Mouse (Mus musculus) midbrain, embryonic 14.5 days (tissue): ENCODE measurements around the gene Astn2. TPM values are rescaled to one million over a fixed set of nuclear protein-coding genes. Genes with fewer than 3 reads are reported as not detected.

Experiments
- ATAC-seq: fragments of 200-750 bp; cut with Nextera tagmentation; 2 replicates; pipeline ENCODE4 v1.8.0; 2017; ENCODE audit warnings: moderate number of reproducible peaks, moderate library complexity; ENCODE audit not compliant: low FRiP score, low TSS enrichment
- DNase-seq: peaks from one replicate; pipeline ENCODE4 v3.0.0-alpha.2; 2015
- H3K27ac ChIP-seq: fragments of 300-500 bp; sonication (generic); replicated peaks from 2 replicates; pipeline ENCODE4 v1.5.1; 2014; ENCODE audit warnings: mild to moderate bottlenecking, low read depth, low read length, moderate library complexity
- H3K27me3 ChIP-seq: fragments of 300-500 bp; sonication (generic); 2 replicates; pipeline ENCODE4 v1.6.1; 2014; ENCODE audit warnings: low read length, control low read depth, mixed read lengths; ENCODE audit not compliant: control insufficient read depth, insufficient read depth
- H3K36me3 ChIP-seq: fragments of 300-500 bp; sonication (generic); 2 replicates; pipeline ENCODE4 v1.6.1; 2014; ENCODE audit warnings: low read length, control low read depth; ENCODE audit not compliant: control insufficient read depth, insufficient read depth
- H3K4me1 ChIP-seq: fragments of 300-500 bp; sonication (generic); 2 replicates; pipeline ENCODE4 v1.6.1; 2014; ENCODE audit warnings: mild to moderate bottlenecking, antibody characterized with exemption, low read length, control low read depth; ENCODE audit not compliant: control insufficient read depth, insufficient read depth
- H3K4me2 ChIP-seq: fragments of 300-500 bp; sonication (generic); 2 replicates; pipeline ENCODE4 v1.6.1; 2014; ENCODE audit warnings: mild to moderate bottlenecking, low read length, moderate library complexity
- H3K4me3 ChIP-seq: fragments of 300-500 bp; sonication (generic); replicated peaks from 2 replicates; pipeline ENCODE4 v1.5.1; 2014; ENCODE audit warnings: low read depth, low read length
- H3K9ac ChIP-seq: fragments of 300-500 bp; sonication (generic); replicated peaks from 2 replicates; pipeline ENCODE4 v1.6.1; 2014; ENCODE audit warnings: mild to moderate bottlenecking, low read length, moderate library complexity
- H3K9me3 ChIP-seq: fragments of 300-500 bp; sonication (generic); 2 replicates; pipeline ENCODE4 v1.6.1; 2016; ENCODE audit warnings: low read length, control low read depth, mixed read lengths; ENCODE audit not compliant: control insufficient read depth
- WGBS: fragments of 180-500 bp; shearing (Covaris S2); extraction: QIAGEN DNeasy Blood & Tissue Kit; methylation state at CpG from one replicate; pipeline ENCODE4 v1.1.7; 2014; 5-methylcytosine and 5-hydroxymethylcytosine counted together
- polyA plus RNA-seq: library from polyadenylated mRNA; unstranded; fragments of >200 nt; fragmentation: Nextera tagmentation; extraction: Ambion mirVana; gene quantifications from 2 replicates; pipeline ENCODE4 v1.2.1, GENCODE M21; 2014

Astn2 gene
- polyA plus RNA-seq, 1 experiment from 2014 or later, result 4.4 TPM

DNA sequence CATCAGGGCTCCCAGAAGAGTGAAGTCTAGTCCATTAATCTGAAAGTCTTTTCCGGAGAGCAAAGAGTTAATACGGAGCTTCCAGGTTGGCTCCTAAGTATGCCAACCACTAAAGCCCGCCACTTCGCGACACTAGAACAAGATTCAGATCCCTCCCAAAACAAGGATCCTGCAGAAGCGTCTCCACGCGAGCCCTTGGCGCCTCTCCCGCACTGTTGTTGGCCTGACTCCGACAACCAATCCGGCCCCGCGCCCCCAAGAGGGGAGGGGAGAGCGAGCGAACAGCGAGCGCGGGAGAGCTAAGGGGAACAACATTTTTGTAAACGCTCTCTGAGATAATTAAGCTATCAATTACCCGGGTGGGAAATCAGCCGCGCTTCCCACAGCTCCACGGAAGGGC is 1.8 kb downstream of the Astn2 start:
- under 1% methylated on average over 24 of the region's 24 CpGs for WGBS
- Histone ChIP-seq H3K27me3 (no peaks in the 10 kb centered on the region; the same call in 1 of the 2 replicates), H3K4me3 (peak overlapping the region; percentile 79), H3K27ac (0 out of 2 replicates have a peak overlapping the region, but pooled peaks have one; percentile 20), H3K9ac (peak overlapping the region; percentile 92), H3K4me1 (peaks cover 13% of the 10 kb centered on the region; the same call in 1 of the 2 replicates), H3K36me3 (no peaks in the 10 kb centered on the region), H3K9me3 (no peaks in the 10 kb centered on the region), H3K4me2 (peak overlapping the region; percentile 88)
- ATAC-seq (0 out of 2 replicates have a peak, but pooled peaks have one; percentile 14), DNase-seq (peak; percentile 80)

DNA sequence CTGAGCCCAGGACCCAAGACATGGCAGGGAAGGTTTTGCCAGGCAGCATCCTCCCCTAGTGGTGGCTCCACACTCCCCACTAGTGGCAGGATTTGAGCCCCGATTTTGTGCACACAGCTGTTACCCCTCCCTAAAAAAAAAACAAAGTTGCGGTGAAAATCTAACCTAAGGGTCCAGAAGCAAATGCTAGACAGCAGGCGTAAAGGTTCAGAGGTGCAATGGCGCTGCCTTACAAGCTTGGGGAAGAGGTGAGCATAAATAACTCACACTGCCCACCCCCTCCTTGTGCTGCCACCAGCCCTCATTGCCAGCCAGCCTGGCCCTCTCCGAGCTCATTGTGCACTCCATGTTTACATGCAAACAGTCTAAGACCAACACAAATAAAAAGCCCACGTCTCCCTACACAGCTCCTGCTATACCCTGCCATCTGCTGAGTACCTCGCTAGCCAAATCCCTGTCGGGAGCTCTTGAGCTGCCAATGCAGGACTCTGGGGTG is 3.2 kb downstream of the Astn2 start:
- Histone ChIP-seq H3K4me2 (peak overlapping the region; percentile 88), H3K27ac (no peak overlapping the region), H3K36me3 (no peaks in the 10 kb centered on the region), H3K27me3 (no peaks in the 10 kb centered on the region; the same call in 1 of the 2 replicates), H3K4me1 (peaks cover 13% of the 10 kb centered on the region; the same call in 1 of the 2 replicates), H3K9ac (peak overlapping the region; percentile 46; the same call in 1 of the 2 replicates), H3K4me3 (peak overlapping the region; percentile 79), H3K9me3 (no peaks in the 10 kb centered on the region)
- ATAC-seq, result peak; percentile 21; the same call in 1 of the 2 replicates
- peak; percentile 80 for DNase-seq
- WGBS, result 19% methylated on average over 8 of the region's 8 CpGs

DNA sequence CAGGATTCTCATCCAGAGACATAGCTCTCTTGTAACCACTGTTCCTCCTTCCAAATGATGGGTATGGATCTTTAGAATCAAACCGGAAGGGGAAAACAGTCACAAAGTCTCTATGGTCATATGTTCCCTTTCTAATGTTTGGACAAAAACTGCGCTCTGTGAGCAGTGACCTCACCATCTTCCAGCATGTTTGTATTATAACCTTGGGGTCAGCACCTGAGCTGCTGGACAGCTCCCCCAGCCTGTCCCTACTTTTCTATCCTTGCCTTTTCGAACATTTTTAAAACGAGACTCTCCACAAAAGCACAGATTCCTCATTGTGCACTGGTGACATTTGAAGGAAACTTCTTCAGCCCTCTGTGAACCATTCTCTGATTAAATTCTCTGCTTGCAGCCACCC is 5.3 kb downstream of the Astn2 start:
- H3K4me1 ChIP-seq, result peaks cover 11% of the 10 kb centered on the region; the same call in 1 of the 2 replicates
- no peak overlapping the region for H3K9ac ChIP-seq
- H3K36me3 ChIP-seq, result no peaks in the 10 kb centered on the region
- H3K4me2 ChIP-seq, result no peak overlapping the region
- H3K27ac ChIP-seq, result no peak overlapping the region
- H3K27me3 ChIP-seq, result no peaks in the 10 kb centered on the region
- ATAC-seq (no peak), DNase-seq (no peak)
- H3K4me3 ChIP-seq, result no peak overlapping the region
- WGBS, result 66% methylated on average over 4 of the region's 4 CpGs
- no peaks in the 10 kb centered on the region for H3K9me3 ChIP-seq

DNA sequence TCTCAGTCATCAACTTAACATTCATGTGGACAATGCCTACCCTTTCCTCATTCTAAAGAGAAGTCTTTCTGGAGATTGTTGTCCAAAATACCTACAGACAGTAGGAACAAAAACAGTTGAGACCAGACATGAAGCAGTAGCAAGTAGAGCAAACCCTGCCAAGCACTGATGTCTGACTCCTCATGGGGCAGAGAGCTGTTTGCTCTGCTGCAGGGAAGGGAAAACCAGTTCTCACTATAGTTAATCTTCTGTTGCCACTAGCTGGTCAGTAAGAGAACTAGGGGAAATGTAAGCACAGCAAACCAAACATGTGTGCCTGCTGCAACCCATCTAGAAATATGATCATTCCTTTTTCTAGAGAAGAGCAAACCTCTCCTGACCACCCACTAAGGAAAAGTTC is 7.2 kb downstream of the Astn2 start:
- no peaks in the 10 kb centered on the region for H3K27me3 ChIP-seq
- no peaks in the 10 kb centered on the region for H3K9me3 ChIP-seq
- no peaks in the 10 kb centered on the region for H3K36me3 ChIP-seq
- no peak for ATAC-seq
- H3K9ac ChIP-seq, result no peak overlapping the region
- no peak for DNase-seq
- H3K4me2 ChIP-seq, result no peak overlapping the region
- H3K27ac ChIP-seq, result no peak overlapping the region
- H3K4me1 ChIP-seq, result peaks cover 7% of the 10 kb centered on the region; the same call in 1 of the 2 replicates
- H3K4me3 ChIP-seq, result no peak overlapping the region

DNA sequence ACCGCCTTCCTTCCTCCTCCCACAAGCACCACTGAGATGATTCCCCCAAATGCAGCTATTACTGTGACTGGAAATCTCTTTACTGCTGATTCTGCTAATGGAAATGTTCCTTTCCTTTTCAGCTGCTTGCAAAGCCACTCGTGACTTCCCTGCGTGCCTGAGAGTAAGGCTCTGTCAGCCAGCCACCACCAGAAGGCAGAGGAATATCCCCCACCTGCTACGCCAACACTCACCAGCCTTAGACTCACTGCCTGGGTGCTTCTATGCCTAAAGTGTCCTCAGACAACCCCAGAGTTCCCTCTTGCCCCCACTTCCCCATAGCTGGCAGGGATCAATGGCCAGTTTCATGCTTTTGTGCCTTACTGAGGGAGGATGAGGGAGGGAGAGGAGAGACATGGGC is 11.1 kb downstream of the Astn2 start:
- no peak overlapping the region for H3K4me3 ChIP-seq
- ATAC-seq (no peak), DNase-seq (no peak)
- no peak overlapping the region for H3K9ac ChIP-seq
- H3K4me2 ChIP-seq, result no peak overlapping the region
- 82% methylated on average over 4 of the region's 4 CpGs for WGBS
- no peaks in the 10 kb centered on the region for H3K27me3 ChIP-seq
- no peaks in the 10 kb centered on the region for H3K9me3 ChIP-seq
- no peaks in the 10 kb centered on the region for H3K36me3 ChIP-seq
- H3K4me1 ChIP-seq, result peaks cover 9% of the 10 kb centered on the region
- H3K27ac ChIP-seq, result no peak overlapping the region

DNA sequence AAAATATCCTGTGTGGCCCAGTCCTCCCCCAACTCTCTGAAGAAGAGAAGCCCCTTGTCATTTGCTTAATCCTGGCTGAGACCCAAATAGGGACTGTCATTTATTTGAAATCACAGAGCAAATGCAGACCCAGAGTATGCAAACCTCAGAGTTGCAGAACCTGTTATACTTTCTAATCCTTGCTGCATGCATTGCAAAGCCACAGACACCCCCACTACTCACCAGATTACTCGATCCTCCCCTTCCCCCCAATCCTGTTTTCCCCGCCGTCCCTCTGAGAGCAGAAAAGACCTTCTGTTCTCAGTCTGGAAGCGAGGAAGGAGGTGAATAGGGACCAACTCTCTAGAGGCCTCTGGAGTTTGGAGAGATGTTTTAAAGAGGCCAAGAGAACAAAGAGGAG is 13.9 kb downstream of the Astn2 start:
- H3K9ac ChIP-seq, result no peak overlapping the region
- H3K27me3 ChIP-seq, result no peaks in the 10 kb centered on the region
- ATAC-seq (no peak), DNase-seq (no peak)
- WGBS, result 9% methylated on average over 4 of the region's 4 CpGs
- no peaks in the 10 kb centered on the region for H3K9me3 ChIP-seq
- H3K4me1 ChIP-seq, result peaks cover 9% of the 10 kb centered on the region
- no peak overlapping the region for H3K27ac ChIP-seq
- H3K36me3 ChIP-seq, result no peaks in the 10 kb centered on the region
- no peak overlapping the region for H3K4me2 ChIP-seq
- no peak overlapping the region for H3K4me3 ChIP-seq

DNA sequence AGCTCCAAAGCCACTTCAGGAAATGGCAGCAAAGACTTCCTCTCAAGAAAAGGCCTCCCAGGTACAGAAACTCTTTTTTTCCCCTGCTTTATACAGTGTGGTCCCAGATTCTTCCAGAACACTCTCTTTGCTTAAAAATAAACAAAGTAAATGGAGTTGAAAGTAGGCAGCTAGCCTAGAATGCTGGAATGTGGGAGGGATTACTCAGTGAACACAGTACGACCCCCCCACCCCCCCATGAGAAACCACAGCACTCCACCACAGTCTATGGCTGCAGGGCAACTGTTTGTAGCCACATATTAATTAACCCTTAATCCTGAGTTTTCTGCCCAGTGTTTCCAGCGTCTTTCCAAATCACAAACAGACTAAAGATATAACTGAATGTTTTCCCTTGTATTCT is 25.8 kb downstream of the Astn2 start:
- Histone ChIP-seq H3K27me3 (no peaks in the 10 kb centered on the region), H3K9ac (no peak overlapping the region), H3K27ac (no peak overlapping the region), H3K9me3 (no peaks in the 10 kb centered on the region), H3K4me3 (no peak overlapping the region), H3K4me2 (no peak overlapping the region), H3K4me1 (0 out of 2 replicates have a peak, but pooled peaks cover 3% of the 10 kb centered on the region), H3K36me3 (no peaks in the 10 kb centered on the region)
- 35% methylated on average over 2 of the region's 2 CpGs for WGBS
- no peak for ATAC-seq
- DNase-seq, result no peak

DNA sequence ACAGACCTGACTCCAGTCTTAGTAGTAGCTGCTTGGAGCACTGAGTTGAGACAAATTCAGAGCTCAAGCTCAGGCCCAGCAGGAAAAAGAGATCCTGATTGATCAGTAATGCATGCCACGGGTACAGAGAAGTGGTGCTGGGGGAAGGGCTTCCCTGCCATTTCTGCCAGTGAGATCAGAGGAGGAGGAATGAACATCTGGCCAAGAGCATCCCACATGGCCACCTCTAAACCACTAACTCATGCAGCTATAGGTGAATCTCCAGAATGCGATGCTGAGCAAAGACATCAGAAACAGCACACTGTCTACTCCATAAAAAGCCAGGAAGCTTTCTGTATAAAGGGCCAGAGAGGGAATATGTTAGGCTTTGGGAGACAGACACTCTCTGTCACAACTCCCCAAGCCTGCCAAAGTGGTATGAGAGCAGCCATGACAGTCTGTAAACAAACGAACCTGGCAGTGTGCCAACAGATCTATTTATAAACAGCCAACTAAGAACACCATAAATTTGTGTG is 33.8 kb downstream of the Astn2 start:
- no peak overlapping the region for H3K9ac ChIP-seq
- no peak overlapping the region for H3K4me3 ChIP-seq
- H3K9me3 ChIP-seq, result no peaks in the 10 kb centered on the region
- 0 out of 2 replicates have a peak overlapping the region, but pooled peaks have one; percentile 45 for H3K27ac ChIP-seq
- DNase-seq (peak; percentile 48), ATAC-seq (peak; percentile 20; the same call in 1 of the 2 replicates)
- 0 out of 2 replicates have a peak, but pooled peaks cover 4% of the 10 kb centered on the region for H3K4me1 ChIP-seq
- H3K27me3 ChIP-seq, result no peaks in the 10 kb centered on the region
- H3K36me3 ChIP-seq, result no peaks in the 10 kb centered on the region
- WGBS, result 57% methylated on average over 3 of the region's 3 CpGs
- H3K4me2 ChIP-seq, result no peak overlapping the region

DNA sequence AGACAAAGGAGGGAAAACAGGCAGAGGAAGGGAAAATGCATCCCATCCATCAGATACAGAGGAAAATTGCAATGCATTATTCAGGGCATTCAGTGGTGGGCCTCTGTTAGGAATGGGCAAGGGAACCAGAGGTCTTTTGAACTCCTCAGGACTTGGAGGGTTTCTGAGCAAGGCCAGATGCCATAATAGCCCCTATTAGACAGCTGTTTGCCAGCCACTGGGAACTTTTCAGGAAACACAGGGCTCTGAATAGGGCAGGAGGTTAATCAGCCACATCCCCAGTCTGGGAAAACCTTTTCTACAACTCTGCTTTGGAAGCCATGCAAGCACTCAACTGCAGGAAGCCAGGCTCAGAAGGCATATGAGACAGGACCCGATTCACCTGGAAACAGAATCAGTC is 38.9 kb downstream of the Astn2 start:
- Histone ChIP-seq H3K27ac (no peak overlapping the region), H3K27me3 (no peaks in the 10 kb centered on the region), H3K4me2 (no peak overlapping the region), H3K9ac (no peak overlapping the region), H3K9me3 (no peaks in the 10 kb centered on the region), H3K4me3 (no peak overlapping the region), H3K36me3 (no peaks in the 10 kb centered on the region), H3K4me1 (0 out of 2 replicates have a peak, but pooled peaks cover 4% of the 10 kb centered on the region)
- no peak for ATAC-seq
- 87% methylated on average over 1 of the region's 1 CpGs for WGBS
- DNase-seq, result no peak
